ENCODE assay signal across 17 mouse cellular contexts in genomic region chr10:71120769-71121165, GRCm38 (mm10). TPM values are rescaled to one million over a fixed set of nuclear protein-coding genes. Genes with fewer than 3 reads are reported as not detected.
A peak's percentile ranks its signal among the peaks of the same experiment; 100 is the strongest.
DNase-seq lines count a peak whose midpoint lies in the region; ATAC-seq lines count a peak whose summit lies in the region.
"Had no signal": no experiment of that assay in that cellular context is flagged by ENCODE, and none has a peak within 500 bp of the region (broad histone marks: within the 10 kb centered on the region; RNA-seq: fewer than 3 reads in every experiment).

No protein-coding gene starts in this region.

- no peak overlapping the region for H3K4me3 ChIP-seq in heart, embryonic 11.5 days (ENCODE audit: low read depth, low read length)
- H3K4me3 ChIP-seq: heart, embryonic 13.5 days; hindbrain, embryonic 10.5 days; limb, embryonic 13.5 days had no signal

- no peaks in the 10 kb centered on the region for H3K36me3 ChIP-seq in heart, embryonic 11.5 days (ENCODE audit: control insufficient read depth, insufficient read depth, low read length)
- H3K36me3 ChIP-seq: hindbrain, embryonic 10.5 days; limb, embryonic 13.5 days had no signal

- 79% methylated on average over 3 of the region's 3 CpGs for WGBS in heart, embryonic 11.5 days (ENCODE audit: insufficient replicate concordance)

- H3K4me2 ChIP-seq in heart, embryonic 11.5 days: no peak overlapping the region
- H3K4me2 ChIP-seq: heart, embryonic 13.5 days; limb, embryonic 13.5 days had no signal

- H3K27ac ChIP-seq in heart, embryonic 11.5 days (ENCODE audit: low read depth, low read length): no peak overlapping the region
- H3K27ac ChIP-seq: hindbrain, embryonic 10.5 days had no signal

- peak; percentile 33 to 40 for DNase-seq in heart, adult 9 months (ENCODE audit: low spot score in 2 of 2)
- DNase-seq in urinary bladder, postnatal 4 days (ENCODE audit: low spot score in 2 of 2): peak; percentile 9 to 52
- DNase-seq in urinary bladder, adult 18-20 months (ENCODE audit: low spot score in 2 of 2): no peak
- peak; percentile 57 to 58 for DNase-seq in kidney, postnatal 36 days
- no peak for DNase-seq in thymus, postnatal 0 days (ENCODE audit: low spot score)
- no peak for DNase-seq in gastrocnemius, postnatal 25 days
- DNase-seq: cerebellum, adult 18-20 months; gastrocnemius, postnatal 10 days; liver, postnatal 0 days; spleen, adult 18-20 months had no signal

- H3K27me3 ChIP-seq in heart, embryonic 11.5 days (ENCODE audit: control insufficient read depth, insufficient read depth, low read length): no peaks in the 10 kb centered on the region
- H3K27me3 ChIP-seq: heart, embryonic 13.5 days; limb, embryonic 13.5 days had no signal

- H3K9me3 ChIP-seq in heart, embryonic 11.5 days (replicated peaks; ENCODE audit: control insufficient read depth, low read length): no peaks in the 10 kb centered on the region
- H3K9me3 ChIP-seq: heart, embryonic 13.5 days; hindbrain, embryonic 10.5 days; limb, embryonic 13.5 days had no signal

- no peak overlapping the region for H3K9ac ChIP-seq in heart, embryonic 11.5 days (ENCODE audit: low read depth, low read length)
- H3K9ac ChIP-seq: heart, embryonic 13.5 days; limb, embryonic 13.5 days; liver, postnatal 0 days had no signal

- no peak for ATAC-seq in heart, embryonic 11.5 days (replicated peaks; ENCODE audit: insufficient number of reproducible peaks, low FRiP score, low TSS enrichment)
- ATAC-seq: forebrain, embryonic 16.5 days; liver, postnatal 0 days; midbrain, embryonic 16.5 days had no signal

- peaks cover 4% of the 10 kb centered on the region; the same call in 1 of the 2 replicates for H3K4me1 ChIP-seq in heart, embryonic 11.5 days (ENCODE audit: control insufficient read depth, insufficient read depth, low read length)

RNA-seq across cellular contexts. Expression of gene Bicc1, which starts 38.7 kb away (rescaled TPM):
- polyA plus RNA-seq in heart, embryonic 11.5 days (2014; fragmentation: Nextera tagmentation; extraction: Ambion mirVana): 14.1 and 14.8 TPM in 2 replicates
- polyA plus RNA-seq in thymus, postnatal 0 days (2015; fragmentation: Nextera tagmentation; extraction: Ambion mirVana): 2.9 and 3.1 TPM in 2 replicates
- total RNA-seq in gastrocnemius, postnatal 25 days (2021): 1 to 10 TPM; 9.4 TPM
- total RNA-seq: megakaryocyte, adult 5-6 weeks had no signal

Comparison
In these comparisons a context has a peak if more than half of its experiments do, and no peak if none do; other contexts are left out.
1. DNase-seq: peak in heart, adult 9 months (2 of 2), urinary bladder, postnatal 4 days (2 of 2) and kidney, postnatal 36 days (2 of 2); none in urinary bladder, adult 18-20 months (0 of 2), thymus, postnatal 0 days (single experiment) and gastrocnemius, postnatal 25 days (single experiment).